Mouse (Mus musculus) hindbrain, postnatal 0 days (tissue): ENCODE results near the gene Dus1l. TPM values are rescaled to one million over a fixed set of nuclear protein-coding genes. Genes with fewer than 3 reads are reported as not detected.

Experiments used
- ATAC-seq: fragments of 200-750 bp; cut with Nextera tagmentation; 2 replicates; pipeline ENCODE4 v1.8.0; 2017; ENCODE audit warnings: mild to moderate bottlenecking, moderate TSS enrichment, moderate library complexity
- DNase-seq: peaks from one replicate; pipeline ENCODE4 v3.0.0-alpha.2; 2015; ENCODE audit warnings: low spot score
- H3K27ac ChIP-seq: fragments of 300-500 bp; sonication (generic); 2 replicates; pipeline ENCODE4 v1.5.1; 2014; ENCODE audit warnings: mild to moderate bottlenecking
- H3K27me3 ChIP-seq: fragments of 300-500 bp; sonication (generic); 2 replicates; pipeline ENCODE4 v1.6.1; 2014; ENCODE audit warnings: low read length, mixed read lengths; ENCODE audit not compliant: insufficient read depth
- H3K36me3 ChIP-seq: fragments of 300-500 bp; sonication (generic); 2 replicates; pipeline ENCODE4 v1.6.1; 2014; ENCODE audit warnings: low read length, mixed read lengths; ENCODE audit not compliant: insufficient read depth
- H3K4me1 ChIP-seq: fragments of 300-500 bp; sonication (generic); 2 replicates; pipeline ENCODE4 v1.6.1; 2014; ENCODE audit warnings: antibody characterized with exemption, low read length, mixed read lengths; ENCODE audit not compliant: insufficient read depth
- H3K4me2 ChIP-seq: fragments of 300-500 bp; sonication (generic); 2 replicates; pipeline ENCODE4 v1.6.1; 2014; ENCODE audit warnings: low read depth, mild to moderate bottlenecking, low read length, moderate library complexity, mixed read lengths
- H3K4me3 ChIP-seq: fragments of 300-500 bp; sonication (generic); 2 replicates; pipeline ENCODE4 v1.5.1; 2014; ENCODE audit warnings: low read length
- H3K9ac ChIP-seq: fragments of 300-500 bp; sonication (generic); replicated peaks from 2 replicates; pipeline ENCODE4 v1.6.1; 2014; ENCODE audit warnings: mild to moderate bottlenecking, low read length, moderate library complexity, mixed read lengths
- H3K9me3 ChIP-seq: fragments of 300-500 bp; sonication (generic); 2 replicates; pipeline ENCODE4 v1.6.1; 2016; ENCODE audit warnings: low read length, mixed read lengths
- CTCF ChIP-seq: IDR thresholded peaks from 2 replicates; pipeline ENCODE4 v1.5.1; 2016; ENCODE audit warnings: antibody characterized with exemption, control low read depth, low read depth
- WGBS: fragments of 180-500 bp; shearing (Covaris S2); extraction: QIAGEN DNeasy Blood & Tissue Kit; methylation state at CpG from one replicate; pipeline ENCODE4 v1.1.7; 2014; 5-methylcytosine and 5-hydroxymethylcytosine counted together
- polyA plus RNA-seq: library from polyadenylated mRNA; unstranded; fragments of >200 nt; fragmentation: Nextera tagmentation; extraction: Ambion mirVana; gene quantifications from 2 replicates; pipeline ENCODE4 v1.2.1, GENCODE M21; 2015
- total RNA-seq: library from RNA; depleted of rRNA; stranded (reverse); fragments of >200 nt; gene quantifications from 2 replicates; pipeline ENCODE4 v1.2.3, GENCODE M21; 2014; rRNA removed

Dus1l gene
- total and polyA plus RNA-seq, 2 experiments from 2014 or later = 40.4 to 48.5 TPM

DNA sequence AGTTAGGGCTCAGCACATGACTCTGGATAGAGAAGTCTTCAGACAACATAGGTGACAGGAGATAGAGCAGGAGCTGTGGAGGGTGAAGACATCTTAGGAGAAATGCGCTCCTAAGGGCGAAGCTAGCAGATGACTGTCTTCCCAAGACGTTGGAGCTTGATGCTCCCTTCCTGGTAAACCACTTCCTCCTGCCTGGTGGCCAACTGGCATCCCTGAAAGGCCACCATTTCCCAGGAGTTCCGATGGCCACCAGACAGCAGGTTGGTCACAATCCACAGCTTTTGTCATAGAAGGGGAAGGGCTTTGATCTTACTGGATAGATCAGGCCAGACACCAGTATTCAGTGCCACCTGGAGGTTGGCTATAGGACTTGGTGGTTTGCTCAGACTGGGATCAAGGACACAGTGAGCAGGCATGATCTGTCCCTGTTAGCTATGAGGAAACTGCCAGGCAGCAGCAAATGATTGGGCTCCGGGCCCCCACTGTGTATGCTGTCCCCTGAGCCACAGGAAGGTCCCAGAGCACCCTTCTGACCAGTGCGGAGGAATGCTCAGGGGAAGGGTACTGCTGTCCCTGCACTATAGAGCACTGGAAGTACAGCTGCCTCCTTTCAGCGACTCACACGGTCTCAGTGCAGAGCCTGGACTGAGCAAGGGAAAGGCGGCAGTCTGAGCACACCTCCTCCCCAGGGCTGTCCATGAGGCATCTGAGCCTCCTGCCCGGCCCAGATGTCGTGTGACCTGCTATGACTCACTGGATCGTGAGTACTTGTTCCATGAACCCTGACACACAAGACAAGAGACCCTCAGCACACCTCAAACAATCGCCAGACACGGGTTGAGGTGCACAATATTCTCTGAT is 34.2 kb downstream of the Dus1l start:
- no peaks in the 10 kb centered on the region for H3K36me3 ChIP-seq
- no peak for ATAC-seq
- H3K4me2 ChIP-seq = no peak overlapping the region
- H3K4me1 ChIP-seq = no peaks in the 10 kb centered on the region
- H3K9ac ChIP-seq = no peak overlapping the region
- TF ChIP-seq CTCF = no peak
- H3K27me3 ChIP-seq = no peaks in the 10 kb centered on the region
- 0 out of 2 replicates have a peak, but pooled peaks cover 4% of the 10 kb centered on the region for H3K9me3 ChIP-seq
- DNase-seq = no peak
- WGBS = 68% methylated on average over 14 of the region's 14 CpGs
- no peak overlapping the region for H3K4me3 ChIP-seq
- H3K27ac ChIP-seq = no peak overlapping the region

GRCm38 (mm10) chr11:120760236-120760635 is 36.0 kb downstream of the Dus1l start:
- Histone ChIP-seq H3K27me3 (no peaks in the 10 kb centered on the region), H3K9ac (no peak overlapping the region), H3K36me3 (no peaks in the 10 kb centered on the region), H3K27ac (no peak overlapping the region), H3K4me1 (no peaks in the 10 kb centered on the region), H3K4me2 (no peak overlapping the region), H3K4me3 (no peak overlapping the region), H3K9me3 (0 out of 2 replicates have a peak, but pooled peaks cover 4% of the 10 kb centered on the region)
- TF ChIP-seq CTCF = no peak
- ATAC-seq = no peak
- 81% methylated on average over 9 of the region's 9 CpGs for WGBS
- DNase-seq = no peak

- 72% methylated on average over 4 of the region's 4 CpGs for WGBS
- H3K36me3 ChIP-seq = no peaks in the 10 kb centered on the region
- no peak overlapping the region for H3K4me3 ChIP-seq
- DNase-seq (no peak), ATAC-seq (no peak)
- H3K27ac ChIP-seq = no peak overlapping the region
- H3K4me1 ChIP-seq = no peaks in the 10 kb centered on the region
- H3K27me3 ChIP-seq = no peaks in the 10 kb centered on the region
- no peak overlapping the region for H3K4me2 ChIP-seq
- no peak for TF ChIP-seq CTCF
- no peaks in the 10 kb centered on the region for H3K9me3 ChIP-seq
- H3K9ac ChIP-seq = no peak overlapping the region
These were observed 44.6 kb downstream of the Dus1l start for GRCm38 (mm10) chr11:120751606-120752005.

- H3K27me3 ChIP-seq = no peaks in the 10 kb centered on the region
- no peak overlapping the region for H3K4me2 ChIP-seq
- no peaks in the 10 kb centered on the region for H3K4me1 ChIP-seq
- 60% methylated on average over 8 of the region's 8 CpGs for WGBS
- no peaks in the 10 kb centered on the region for H3K9me3 ChIP-seq
- ATAC-seq (no peak), DNase-seq (peak; percentile 12)
- H3K27ac ChIP-seq = no peak overlapping the region
- no peak overlapping the region for H3K9ac ChIP-seq
- no peaks in the 10 kb centered on the region for H3K36me3 ChIP-seq
- no peak overlapping the region for H3K4me3 ChIP-seq
- TF ChIP-seq CTCF = peak; percentile 34; the same call in 1 of the 2 replicates
These were observed 46.8 kb downstream of the Dus1l start for GRCm38 (mm10) chr11:120749430-120749829.

DNA sequence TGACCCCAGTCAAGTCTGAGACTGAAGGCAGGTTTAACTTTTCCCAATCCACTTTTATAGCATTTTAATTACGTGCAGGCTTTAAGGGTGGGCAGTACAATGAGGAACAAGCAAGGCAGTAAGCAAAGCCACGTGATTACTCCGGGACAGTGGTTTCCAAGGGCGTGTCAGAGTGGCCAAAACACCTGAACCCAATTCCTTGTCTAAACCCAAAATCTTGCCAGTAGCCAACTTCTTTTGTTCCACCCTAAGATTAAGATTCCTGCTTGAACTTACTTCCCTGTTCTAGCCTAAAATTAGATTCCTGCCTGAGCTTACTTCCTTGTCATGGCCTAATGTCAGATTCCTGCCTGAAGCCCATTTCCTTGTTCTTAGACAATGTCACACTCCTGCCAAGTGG is 48.2 kb downstream of the Dus1l start:
- H3K4me2 ChIP-seq = no peak overlapping the region
- H3K9ac ChIP-seq = no peak overlapping the region
- WGBS = 91% methylated on average over 4 of the region's 4 CpGs
- TF ChIP-seq CTCF = no peak
- H3K9me3 ChIP-seq = no peaks in the 10 kb centered on the region
- H3K27me3 ChIP-seq = no peaks in the 10 kb centered on the region
- no peaks in the 10 kb centered on the region for H3K4me1 ChIP-seq
- DNase-seq = no peak
- no peak overlapping the region for H3K4me3 ChIP-seq
- H3K27ac ChIP-seq = no peak overlapping the region
- no peaks in the 10 kb centered on the region for H3K36me3 ChIP-seq
- no peak for ATAC-seq

DNA sequence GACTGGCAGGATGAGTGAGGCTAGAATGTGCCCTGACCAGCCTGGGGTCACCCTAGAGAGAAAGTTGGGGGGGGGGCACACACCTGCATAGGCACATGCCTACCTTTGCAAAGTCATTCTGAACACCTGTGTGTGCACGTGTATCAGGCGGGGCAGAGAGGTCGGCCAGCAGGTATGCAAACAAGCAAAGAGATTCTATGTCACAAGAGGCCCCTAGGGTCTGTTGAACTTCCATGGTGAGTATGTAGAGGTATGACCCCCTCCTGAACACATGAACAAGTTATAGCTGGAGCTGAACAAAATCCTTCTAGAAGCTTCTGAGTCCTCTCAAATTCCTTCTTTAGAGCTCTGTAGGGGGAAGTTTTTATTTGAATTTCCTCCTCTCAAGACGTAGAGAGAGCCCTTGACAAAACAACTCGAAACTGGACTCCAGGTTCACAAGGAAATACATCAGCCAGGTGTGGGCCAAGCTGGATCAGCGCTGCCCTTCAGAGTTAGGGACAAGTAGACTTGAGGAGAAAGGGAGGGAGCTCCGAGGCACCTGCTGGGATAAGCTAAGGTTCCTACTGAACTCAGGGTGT is 52.0 kb downstream of the Dus1l start:
- DNase-seq (no peak), ATAC-seq (no peak)
- no peaks in the 10 kb centered on the region for H3K36me3 ChIP-seq
- no peaks in the 10 kb centered on the region for H3K4me1 ChIP-seq
- no peaks in the 10 kb centered on the region for H3K9me3 ChIP-seq
- TF ChIP-seq CTCF = no peak
- no peak overlapping the region for H3K4me3 ChIP-seq
- no peaks in the 10 kb centered on the region for H3K27me3 ChIP-seq
- no peak overlapping the region for H3K4me2 ChIP-seq
- WGBS = 79% methylated on average over 7 of the region's 7 CpGs
- no peak overlapping the region for H3K27ac ChIP-seq
- H3K9ac ChIP-seq = no peak overlapping the region

GRCm38 (mm10) chr11:120740981-120741380 is 55.2 kb downstream of the Dus1l start:
- DNase-seq (no peak), ATAC-seq (no peak)
- no peaks in the 10 kb centered on the region for H3K36me3 ChIP-seq
- no peaks in the 10 kb centered on the region for H3K27me3 ChIP-seq
- no peak for TF ChIP-seq CTCF
- no peak overlapping the region for H3K9ac ChIP-seq
- H3K4me1 ChIP-seq = no peaks in the 10 kb centered on the region
- no peak overlapping the region for H3K4me3 ChIP-seq
- no peak overlapping the region for H3K27ac ChIP-seq
- 86% methylated on average over 5 of the region's 5 CpGs for WGBS
- H3K9me3 ChIP-seq = no peaks in the 10 kb centered on the region
- no peak overlapping the region for H3K4me2 ChIP-seq

Other genes with a start within 250 kb of the Dus1l start
- gene Mcrip1, start 246.7 kb downstream of the Dus1l start, total RNA-seq = 144 and 192 TPM in 2 replicates
- 250 and 257 TPM in 2 replicates for gene Mcrip1, start 246.7 kb downstream of the Dus1l start, polyA plus RNA-seq
- gene Ppp1r27, start 245.3 kb downstream of the Dus1l start, total RNA-seq = not detected in 2 replicates
- gene Ppp1r27, start 245.3 kb downstream of the Dus1l start, polyA plus RNA-seq = not detected in 2 replicates
- gene P4hb, start 223.2 kb downstream of the Dus1l start, total RNA-seq = 147 and 174 TPM in 2 replicates
- gene P4hb, start 223.2 kb downstream of the Dus1l start, polyA plus RNA-seq = 222 TPM in 2 replicates
- gene Arhgdia, start 214.8 kb downstream of the Dus1l start, total RNA-seq = 252 and 297 TPM in 2 replicates
- gene Arhgdia, start 214.8 kb downstream of the Dus1l start, polyA plus RNA-seq = 403 and 425 TPM in 2 replicates
- 95.2 and 114 TPM in 2 replicates for gene Alyref, start 198.0 kb downstream of the Dus1l start, total RNA-seq
- gene Alyref, start 198.0 kb downstream of the Dus1l start, polyA plus RNA-seq = 185 and 189 TPM in 2 replicates
- 38.0 and 39.6 TPM in 2 replicates for gene Anapc11, start 198.0 kb downstream of the Dus1l start, total RNA-seq
- 198 and 200 TPM in 2 replicates for gene Anapc11, start 198.0 kb downstream of the Dus1l start, polyA plus RNA-seq
- gene Npb, start 187.9 kb downstream of the Dus1l start, total RNA-seq = 0.78 TPM in 1 of 2 replicates, not detected in the other
- gene Npb, start 187.9 kb downstream of the Dus1l start, polyA plus RNA-seq = 1.8 and 3.0 TPM in 2 replicates
- gene Pcyt2, start 178.5 kb downstream of the Dus1l start, total RNA-seq = 120 and 142 TPM in 2 replicates
- 125 and 143 TPM in 2 replicates for gene Pcyt2, start 178.5 kb downstream of the Dus1l start, polyA plus RNA-seq
- 30.8 and 32.8 TPM in 2 replicates for gene Sirt7, start 171.2 kb downstream of the Dus1l start, total RNA-seq
- gene Sirt7, start 171.2 kb downstream of the Dus1l start, polyA plus RNA-seq = 32.3 and 38.3 TPM in 2 replicates
- 35.9 and 39.3 TPM in 2 replicates for gene Mafg, start 162.8 kb downstream of the Dus1l start, total RNA-seq
- 36.5 and 38.9 TPM in 2 replicates for gene Mafg, start 162.8 kb downstream of the Dus1l start, polyA plus RNA-seq
- gene Pycr1, start 152.6 kb downstream of the Dus1l start, total RNA-seq = 9.0 and 9.3 TPM in 2 replicates
- gene Pycr1, start 152.6 kb downstream of the Dus1l start, polyA plus RNA-seq = 13.2 and 13.8 TPM in 2 replicates
- gene Myadml2, start 148.2 kb downstream of the Dus1l start, total RNA-seq = 1.4 and 1.5 TPM in 2 replicates
- 1.3 and 1.5 TPM in 2 replicates for gene Myadml2, start 148.2 kb downstream of the Dus1l start, polyA plus RNA-seq
- 6.9 and 10.3 TPM in 2 replicates for gene Notum, start 135.2 kb downstream of the Dus1l start, total RNA-seq
- 3.0 and 4.1 TPM in 2 replicates for gene Notum, start 135.2 kb downstream of the Dus1l start, polyA plus RNA-seq
- gene Aspscr1, start 123.4 kb downstream of the Dus1l start, total RNA-seq = 105 and 130 TPM in 2 replicates
- gene Aspscr1, start 123.4 kb downstream of the Dus1l start, polyA plus RNA-seq = 143 and 148 TPM in 2 replicates
- 57.6 and 78.6 TPM in 2 replicates for gene Cenpx, start 82.7 kb downstream of the Dus1l start, total RNA-seq
- gene Cenpx, start 82.7 kb downstream of the Dus1l start, polyA plus RNA-seq = 99.7 and 100 TPM in 2 replicates
- 35.4 and 49.1 TPM in 2 replicates for gene Lrrc45, start 82.5 kb downstream of the Dus1l start, total RNA-seq
- gene Lrrc45, start 82.5 kb downstream of the Dus1l start, polyA plus RNA-seq = 41.7 and 44.3 TPM in 2 replicates
- 669 and 698 TPM in 2 replicates for gene Rac3, start 74.9 kb downstream of the Dus1l start, total RNA-seq
- gene Rac3, start 74.9 kb downstream of the Dus1l start, polyA plus RNA-seq = 593 and 639 TPM in 2 replicates
- gene Dcxr, start 69.1 kb downstream of the Dus1l start, total RNA-seq = 16.1 and 17.6 TPM in 2 replicates
- 20.2 and 21.3 TPM in 2 replicates for gene Dcxr, start 69.1 kb downstream of the Dus1l start, polyA plus RNA-seq
- 4.7 and 6.1 TPM in 2 replicates for gene Cbr2, start 64.3 kb downstream of the Dus1l start, total RNA-seq
- gene Cbr2, start 64.3 kb downstream of the Dus1l start, polyA plus RNA-seq = 3.5 and 4.0 TPM in 2 replicates
- 0.42 and 1.3 TPM in 2 replicates for gene Hmga1b, start 33.6 kb downstream of the Dus1l start, total RNA-seq
- gene Hmga1b, start 33.6 kb downstream of the Dus1l start, polyA plus RNA-seq = 1.9 and 2.5 TPM in 2 replicates
- 93.6 and 97.0 TPM in 2 replicates for gene Rfng, start 12.2 kb downstream of the Dus1l start, total RNA-seq
- gene Rfng, start 12.2 kb downstream of the Dus1l start, polyA plus RNA-seq = 94.6 and 107 TPM in 2 replicates
- gene Gps1, start 12.1 kb downstream of the Dus1l start, total RNA-seq = 304 and 314 TPM in 2 replicates
- gene Gps1, start 12.1 kb downstream of the Dus1l start, polyA plus RNA-seq = 234 and 242 TPM in 2 replicates
- gene Fasn, start 28.1 kb upstream of the Dus1l start, total RNA-seq = 474 and 499 TPM in 2 replicates
- 48.9 and 54.4 TPM in 2 replicates for gene Fasn, start 28.1 kb upstream of the Dus1l start, polyA plus RNA-seq
- 4.2 and 7.1 TPM in 2 replicates for gene Ccdc57, start 136.5 kb upstream of the Dus1l start, total RNA-seq
- gene Ccdc57, start 136.5 kb upstream of the Dus1l start, polyA plus RNA-seq = 4.8 and 5.6 TPM in 2 replicates
- gene Slc16a3, start 152.1 kb upstream of the Dus1l start, total RNA-seq = 22.9 and 24.9 TPM in 2 replicates
- 6.4 and 7.8 TPM in 2 replicates for gene Slc16a3, start 152.1 kb upstream of the Dus1l start, polyA plus RNA-seq
- 95.2 and 100 TPM in 2 replicates for gene Csnk1d, start 194.9 kb upstream of the Dus1l start, total RNA-seq
- gene Csnk1d, start 194.9 kb upstream of the Dus1l start, polyA plus RNA-seq = 97.7 and 102 TPM in 2 replicates
- not detected in 2 replicates for gene Cd7, start 243.0 kb upstream of the Dus1l start, total RNA-seq
- gene Cd7, start 243.0 kb upstream of the Dus1l start, polyA plus RNA-seq = 0.24 TPM in 1 of 2 replicates, not detected in the other